Mouse (Mus musculus) midbrain, postnatal 0 days (tissue): Measurements from ENCODE around the gene Fgfrl1. TPM values are rescaled to one million over a fixed set of nuclear protein-coding genes. Genes with fewer than 3 reads are reported as not detected.

Source experiments
- ATAC-seq: fragments of 200-750 bp; cut with Nextera tagmentation; 2 replicates; pipeline ENCODE4 v1.8.0; 2017; ENCODE audit warnings: moderate number of reproducible peaks, mild to moderate bottlenecking, moderate TSS enrichment, moderate library complexity; ENCODE audit not compliant: low FRiP score
- DNase-seq: peaks from one replicate; pipeline ENCODE4 v3.0.0-alpha.2; 2015; ENCODE audit warnings: low spot score
- H3K27ac ChIP-seq: fragments of 300-500 bp; sonication (generic); 2 replicates; pipeline ENCODE4 v1.5.1; 2014; ENCODE audit warnings: low read depth, mild to moderate bottlenecking, low read length, mixed read lengths
- H3K27me3 ChIP-seq: fragments of 300-500 bp; sonication (generic); 2 replicates; pipeline ENCODE4 v1.6.1; 2014; ENCODE audit warnings: low read length, control low read depth, mixed read lengths; ENCODE audit not compliant: insufficient read depth
- H3K36me3 ChIP-seq: fragments of 300-500 bp; sonication (generic); 2 replicates; pipeline ENCODE4 v1.6.1; 2014; ENCODE audit warnings: low read length, control low read depth, mixed read lengths; ENCODE audit not compliant: insufficient read depth
- H3K4me1 ChIP-seq: fragments of 300-500 bp; sonication (generic); 2 replicates; pipeline ENCODE4 v1.6.1; 2014; ENCODE audit warnings: mild to moderate bottlenecking, control low read depth, antibody characterized with exemption, low read length, mixed read lengths; ENCODE audit not compliant: insufficient read depth
- H3K4me2 ChIP-seq: fragments of 300-500 bp; sonication (generic); 2 replicates; pipeline ENCODE4 v1.6.1; 2014; ENCODE audit warnings: low read depth, mild to moderate bottlenecking, low read length, mixed read lengths; ENCODE audit not compliant: poor library complexity, severe bottlenecking
- H3K4me3 ChIP-seq: fragments of 300-500 bp; sonication (generic); 2 replicates; pipeline ENCODE4 v1.5.1; 2014; ENCODE audit warnings: low read depth, mild to moderate bottlenecking, low read length, moderate library complexity
- H3K9ac ChIP-seq: fragments of 300-500 bp; sonication (generic); replicated peaks from 2 replicates; pipeline ENCODE4 v1.6.1; 2014; ENCODE audit warnings: mild to moderate bottlenecking, low read length, moderate library complexity, mixed read lengths; ENCODE audit not compliant: poor library complexity, severe bottlenecking
- H3K9me3 ChIP-seq: fragments of 300-500 bp; sonication (generic); 2 replicates; pipeline ENCODE4 v1.6.1; 2016; ENCODE audit warnings: low read length, control low read depth
- CTCF ChIP-seq: IDR thresholded peaks from 2 replicates; pipeline ENCODE4 v1.5.1; 2016; ENCODE audit warnings: antibody characterized with exemption, mild to moderate bottlenecking
- WGBS: fragments of 180-500 bp; shearing (Covaris S2); extraction: QIAGEN DNeasy Blood & Tissue Kit; methylation state at CpG from one replicate; pipeline ENCODE4 v1.1.7; 2014; 5-methylcytosine and 5-hydroxymethylcytosine counted together
- polyA plus RNA-seq: library from polyadenylated mRNA; unstranded; fragments of >200 nt; fragmentation: Nextera tagmentation; extraction: Ambion mirVana; gene quantifications from 2 replicates; pipeline ENCODE4 v1.2.1, GENCODE M21; 2015
- total RNA-seq: library from RNA; depleted of rRNA; stranded (reverse); fragments of >200 nt; gene quantifications from 2 replicates; pipeline ENCODE4 v1.2.3, GENCODE M21; 2014

Fgfrl1 gene
- total and polyA plus RNA-seq, 2 experiments from 2014 or later: 5.7 to 20.4 TPM

DNA sequence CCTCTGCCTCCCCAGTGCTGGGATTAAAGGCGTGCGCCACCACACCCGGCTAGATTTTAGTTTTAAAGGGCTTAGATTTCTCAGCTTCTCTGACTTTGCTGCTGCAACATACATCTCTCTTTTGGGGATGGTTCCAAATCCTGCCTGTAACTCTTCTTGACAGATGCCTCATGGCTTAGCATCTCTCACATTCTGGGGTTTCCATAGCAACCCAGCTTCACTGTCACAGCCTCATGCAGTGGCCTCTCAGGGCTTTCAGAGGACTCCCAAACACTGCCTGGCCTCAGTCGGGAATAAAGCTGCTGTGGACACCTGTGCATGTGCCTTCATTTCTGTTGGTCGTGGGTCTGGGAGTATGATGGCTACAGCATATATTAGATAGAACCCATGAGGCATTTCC is 3.1 kb upstream of the Fgfrl1 start:
- H3K9me3 ChIP-seq: no peaks in the 10 kb centered on the region
- no peaks in the 10 kb centered on the region for H3K36me3 ChIP-seq
- H3K9ac ChIP-seq: no peak overlapping the region
- ATAC-seq: no peak
- peak; percentile 49 for DNase-seq
- no peak overlapping the region for H3K4me2 ChIP-seq
- H3K27ac ChIP-seq: no peak overlapping the region
- 47% methylated on average over 5 of the region's 5 CpGs for WGBS
- H3K4me3 ChIP-seq: no peak overlapping the region
- H3K4me1 ChIP-seq: no peaks in the 10 kb centered on the region
- H3K27me3 ChIP-seq: peaks cover 5% of the 10 kb centered on the region; the same call in 1 of the 2 replicates
- no peak for TF ChIP-seq CTCF

DNA sequence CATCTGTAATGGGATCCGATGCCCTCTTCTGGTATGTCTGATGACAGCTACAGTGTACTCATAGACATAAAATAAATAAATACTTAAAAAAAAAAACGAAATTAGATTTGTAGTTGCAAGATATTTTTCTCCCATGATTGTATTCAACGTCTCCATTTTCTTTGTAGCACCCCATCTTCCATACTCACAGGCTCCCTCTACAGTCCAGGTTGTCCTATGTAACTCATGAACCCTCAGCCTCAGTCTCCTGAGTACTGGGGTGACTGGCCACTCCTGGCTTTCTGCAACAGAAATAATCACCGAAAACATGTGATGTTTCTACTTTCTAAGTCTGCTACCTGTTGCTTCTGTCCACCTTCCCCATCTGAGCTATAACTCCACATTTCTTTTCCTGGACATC is 1.0 kb upstream of the Fgfrl1 start:
- Histone ChIP-seq H3K36me3 (no peaks in the 10 kb centered on the region), H3K9ac (no peak overlapping the region), H3K27me3 (peaks cover 12% of the 10 kb centered on the region; the same call in 1 of the 2 replicates), H3K4me3 (no peak overlapping the region), H3K9me3 (no peaks in the 10 kb centered on the region), H3K4me2 (no peak overlapping the region), H3K27ac (no peak overlapping the region), H3K4me1 (0 out of 2 replicates have a peak, but pooled peaks cover 4% of the 10 kb centered on the region)
- ATAC-seq: no peak
- DNase-seq: no peak
- peak; percentile 25; the same call in 1 of the 2 replicates for TF ChIP-seq CTCF
- WGBS: 71% methylated on average over 4 of the region's 4 CpGs

DNA sequence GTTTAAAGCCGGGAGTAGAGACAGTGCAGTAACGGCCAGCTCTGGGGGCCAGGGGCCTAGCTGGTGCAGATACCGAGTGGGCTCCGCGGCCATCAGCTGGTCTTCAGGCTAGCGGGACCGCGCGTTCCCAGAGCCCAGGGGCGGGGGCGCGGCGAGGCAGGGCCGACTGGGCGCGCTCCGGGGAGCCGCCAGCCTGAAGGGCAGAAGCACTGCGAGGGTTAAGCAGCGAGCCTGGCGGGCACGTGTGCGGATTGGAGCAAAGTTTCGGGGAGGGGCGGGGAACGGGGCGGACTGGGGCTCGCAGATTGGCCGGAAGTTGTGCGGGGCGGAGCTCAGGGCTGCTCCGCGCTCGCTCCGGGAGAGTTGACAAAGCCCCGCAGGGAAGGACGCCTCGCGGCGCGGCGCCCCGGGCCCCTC is 1.7 kb downstream of the Fgfrl1 start:
- 0 out of 2 replicates have a peak overlapping the region, but pooled peaks have one; percentile 44 for H3K9ac ChIP-seq
- peaks cover 12% of the 10 kb centered on the region; the same call in 1 of the 2 replicates for H3K27me3 ChIP-seq
- no peak for TF ChIP-seq CTCF
- no peak overlapping the region for H3K27ac ChIP-seq
- H3K4me2 ChIP-seq: peak overlapping the region; percentile 98
- H3K9me3 ChIP-seq: no peaks in the 10 kb centered on the region
- peak overlapping the region; percentile 70 for H3K4me3 ChIP-seq
- ATAC-seq (peak; percentile 94), DNase-seq (peak; percentile 88)
- 1% methylated on average over 33 of the region's 43 CpGs for WGBS
- 0 out of 2 replicates have a peak, but pooled peaks cover 4% of the 10 kb centered on the region for H3K4me1 ChIP-seq
- no peaks in the 10 kb centered on the region for H3K36me3 ChIP-seq

DNA sequence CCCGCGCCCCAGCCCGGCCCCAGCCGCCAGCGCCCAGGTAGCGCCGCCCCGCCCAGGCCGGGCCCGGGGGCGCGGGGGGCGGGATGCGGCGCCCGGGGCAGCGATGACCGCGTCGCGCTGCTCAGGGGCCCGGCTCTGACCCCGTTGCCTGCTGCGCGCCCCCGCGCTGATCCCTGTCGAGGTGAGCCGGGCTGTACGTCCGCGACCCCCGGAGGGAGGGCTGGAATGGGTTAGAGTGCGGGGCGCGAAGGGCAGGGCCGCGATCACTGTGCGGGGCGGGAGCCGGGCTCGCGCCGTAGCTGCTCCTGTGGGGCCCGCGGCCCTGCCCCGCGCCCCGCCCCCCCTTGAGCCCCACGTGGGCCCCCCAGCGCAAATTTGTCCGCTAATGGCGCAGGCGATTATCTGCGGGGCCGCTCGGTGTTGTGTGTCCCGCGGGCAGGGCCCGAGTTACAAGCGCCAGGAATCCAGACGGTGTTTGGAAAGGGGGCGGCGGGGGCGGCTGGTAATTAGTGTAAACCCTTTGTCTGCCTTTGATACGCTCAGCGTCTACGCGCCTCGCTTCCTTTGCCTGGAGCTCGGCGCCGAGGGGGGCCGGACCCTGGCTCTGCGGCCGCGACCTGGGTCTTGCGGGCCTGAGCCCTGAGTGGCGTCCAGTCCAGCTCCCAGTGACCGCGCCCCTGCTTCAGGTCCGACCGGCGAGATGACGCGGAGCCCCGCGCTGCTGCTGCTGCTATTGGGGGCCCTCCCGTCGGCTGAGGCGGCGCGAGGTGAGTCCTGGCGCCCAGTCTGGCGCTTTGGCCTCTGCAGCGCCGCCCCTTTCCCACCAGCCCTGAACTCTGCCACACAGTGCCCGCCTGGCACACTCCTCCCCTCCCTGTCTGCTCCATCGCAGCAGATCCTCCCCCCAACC is 2.4 kb downstream of the Fgfrl1 start:
- peak overlapping the region; percentile 44; the same call in 1 of the 2 replicates for H3K9ac ChIP-seq
- peak overlapping the region; percentile 98 for H3K4me2 ChIP-seq
- H3K4me1 ChIP-seq: 0 out of 2 replicates have a peak, but pooled peaks cover 4% of the 10 kb centered on the region
- 1% methylated on average over 63 of the region's 99 CpGs for WGBS
- no peaks in the 10 kb centered on the region for H3K36me3 ChIP-seq
- H3K4me3 ChIP-seq: peak overlapping the region; percentile 70
- DNase-seq (no peak), ATAC-seq (peak; percentile 50; the same call in 1 of the 2 replicates)
- no peaks in the 10 kb centered on the region for H3K9me3 ChIP-seq
- TF ChIP-seq CTCF: no peak
- no peak overlapping the region for H3K27ac ChIP-seq
- peaks cover 12% of the 10 kb centered on the region; the same call in 1 of the 2 replicates for H3K27me3 ChIP-seq

DNA sequence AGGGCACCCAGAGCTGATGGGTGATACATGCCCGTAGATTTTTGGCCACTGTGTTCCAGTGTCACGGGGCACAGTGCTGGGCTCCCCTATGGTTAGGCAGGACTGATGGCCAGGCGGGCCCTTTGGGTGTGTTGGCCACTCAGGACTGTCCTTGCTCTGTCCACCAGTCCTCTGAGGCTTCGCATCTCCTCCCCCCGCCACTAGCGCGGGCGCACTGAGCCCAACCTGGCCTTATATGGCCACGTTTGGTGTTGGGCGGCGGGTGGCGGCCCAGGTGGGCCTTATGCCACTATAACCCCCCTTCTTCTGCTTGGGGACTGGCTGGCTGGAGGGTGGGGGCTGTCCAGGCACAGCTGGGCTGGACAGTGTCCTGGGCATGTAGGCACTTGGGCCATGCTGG is 3.7 kb downstream of the Fgfrl1 start:
- H3K4me1 ChIP-seq: 0 out of 2 replicates have a peak, but pooled peaks cover 4% of the 10 kb centered on the region
- TF ChIP-seq CTCF: no peak
- peaks cover 12% of the 10 kb centered on the region; the same call in 1 of the 2 replicates for H3K27me3 ChIP-seq
- no peak overlapping the region for H3K27ac ChIP-seq
- H3K36me3 ChIP-seq: no peaks in the 10 kb centered on the region
- no peak overlapping the region for H3K9ac ChIP-seq
- no peak overlapping the region for H3K4me2 ChIP-seq
- no peak for ATAC-seq
- DNase-seq: no peak
- 96% methylated on average over 11 of the region's 12 CpGs for WGBS
- H3K4me3 ChIP-seq: no peak overlapping the region
- no peaks in the 10 kb centered on the region for H3K9me3 ChIP-seq

DNA sequence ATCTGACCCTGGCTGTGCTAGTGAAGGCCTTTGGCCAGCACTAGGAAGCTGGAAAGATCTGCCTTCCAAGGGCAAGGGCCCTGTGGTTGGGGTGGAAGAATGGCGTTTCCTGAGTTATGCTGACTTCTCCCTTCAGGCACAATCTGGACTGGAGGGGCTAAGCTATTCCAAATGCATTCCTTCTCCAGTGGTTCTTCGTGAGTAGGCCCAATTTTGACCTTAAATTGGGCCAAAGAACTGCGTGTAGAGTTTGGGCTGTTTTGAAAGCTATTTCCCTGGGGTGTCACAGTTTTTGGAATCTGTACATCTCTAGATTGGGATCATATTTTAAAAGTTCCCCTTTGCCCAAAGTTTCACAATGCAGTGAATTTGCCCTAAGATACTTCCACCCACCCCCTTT is 4.4 kb downstream of the Fgfrl1 start:
- no peak for DNase-seq
- H3K27ac ChIP-seq: no peak overlapping the region
- 84% methylated on average over 3 of the region's 3 CpGs for WGBS

More for the DNA sequence above, 4.4 kb downstream of the Fgfrl1 start:
- no peak for TF ChIP-seq CTCF
- Histone ChIP-seq H3K4me3 (no peak overlapping the region), H3K27me3 (peaks cover 12% of the 10 kb centered on the region; the same call in 1 of the 2 replicates), H3K9ac (no peak overlapping the region), H3K36me3 (no peaks in the 10 kb centered on the region), H3K9me3 (no peaks in the 10 kb centered on the region), H3K4me2 (no peak overlapping the region), H3K4me1 (0 out of 2 replicates have a peak, but pooled peaks cover 4% of the 10 kb centered on the region)
- no peak for ATAC-seq
